Mouse (Mus musculus): ENCODE measurements around the gene Mab21l1. TPM values are rescaled to one million over a fixed set of nuclear protein-coding genes. Genes with fewer than 3 reads are reported as not detected.

The Mab21l1 gene
- polyA plus RNA-seq, 1 experiment from 2014 or later = 85.1 TPM

DNA sequence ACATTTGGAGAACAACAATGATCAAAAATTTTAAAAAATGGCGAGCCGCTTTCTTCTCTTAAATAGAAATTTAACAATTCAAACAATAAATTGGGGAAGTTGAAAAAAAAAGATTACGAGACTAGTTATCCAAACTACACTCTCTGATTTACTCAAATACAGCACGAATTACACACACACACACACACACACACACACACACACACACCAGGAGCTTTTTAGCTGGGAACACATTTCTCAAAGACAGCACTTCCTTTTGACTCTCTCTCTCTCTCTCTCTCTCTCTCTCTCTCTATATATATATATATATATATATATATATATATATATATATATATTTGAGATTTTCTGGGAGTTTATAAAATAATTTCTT lies 5.9 kb downstream of the Mab21l1 start:
- Histone ChIP-seq H3K4me2 (peak overlapping the region; percentile 63), H3K9ac (replicated peaks) (no peak overlapping the region)
- WGBS = 22% methylated on average over 4 of the region's 4 CpGs

GRCm38 (mm10) chr3:55788621-55789201 lies 6.4 kb downstream of the Mab21l1 start:
- WGBS = 21% methylated on average over 5 of the region's 5 CpGs
- ATAC-seq (ENCODE audit: low FRiP score) = no peak
- H3K36me3 ChIP-seq = no peaks in the 10 kb centered on the region
- no peak overlapping the region for H3K9ac ChIP-seq (replicated peaks)
- peak overlapping the region; percentile 56 for H3K27ac ChIP-seq (replicated peaks)
- no peaks in the 10 kb centered on the region for H3K9me3 ChIP-seq (replicated peaks)
- no peak overlapping the region for H3K4me2 ChIP-seq
- peaks cover 20% of the 10 kb centered on the region for H3K4me1 ChIP-seq
- 0 out of 2 replicates have a peak, but pooled peaks cover 2% of the 10 kb centered on the region for H3K27me3 ChIP-seq (replicated peaks)
- H3K4me3 ChIP-seq (replicated peaks) = no peak overlapping the region

More for the DNA sequence above, 5.9 kb downstream of the Mab21l1 start:
- H3K9me3 ChIP-seq (replicated peaks) = no peaks in the 10 kb centered on the region
- H3K4me3 ChIP-seq (replicated peaks) = peak overlapping the region; percentile 36; the same call in 1 of the 2 replicates
- no peak for ATAC-seq (ENCODE audit: low FRiP score)
- no peaks in the 10 kb centered on the region for H3K36me3 ChIP-seq
- peaks cover 18% of the 10 kb centered on the region for H3K4me1 ChIP-seq
- peak overlapping the region; percentile 92 for H3K27ac ChIP-seq (replicated peaks)
- H3K27me3 ChIP-seq (replicated peaks) = 0 out of 2 replicates have a peak, but pooled peaks cover 2% of the 10 kb centered on the region

- ATAC-seq (ENCODE audit: low FRiP score) = peak; percentile 24; the same call in 1 of the 2 replicates
- 0 out of 2 replicates have a peak overlapping the region, but pooled peaks have one; percentile 7 for H3K9ac ChIP-seq (replicated peaks)
- H3K4me3 ChIP-seq (replicated peaks) = no peak overlapping the region
- no peak overlapping the region for H3K4me2 ChIP-seq
- 47% methylated on average over 2 of the region's 2 CpGs for WGBS
- H3K27me3 ChIP-seq (replicated peaks) = no peaks in the 10 kb centered on the region
- H3K36me3 ChIP-seq = no peaks in the 10 kb centered on the region
- H3K4me1 ChIP-seq = peaks cover 25% of the 10 kb centered on the region
- no peaks in the 10 kb centered on the region for H3K9me3 ChIP-seq (replicated peaks)
- H3K27ac ChIP-seq (replicated peaks) = peak overlapping the region; percentile 39; the same call in 1 of the 2 replicates
Measured at GRCm38 (mm10) chr3:55789856-55790255, 7.5 kb downstream of the Mab21l1 start.

DNA sequence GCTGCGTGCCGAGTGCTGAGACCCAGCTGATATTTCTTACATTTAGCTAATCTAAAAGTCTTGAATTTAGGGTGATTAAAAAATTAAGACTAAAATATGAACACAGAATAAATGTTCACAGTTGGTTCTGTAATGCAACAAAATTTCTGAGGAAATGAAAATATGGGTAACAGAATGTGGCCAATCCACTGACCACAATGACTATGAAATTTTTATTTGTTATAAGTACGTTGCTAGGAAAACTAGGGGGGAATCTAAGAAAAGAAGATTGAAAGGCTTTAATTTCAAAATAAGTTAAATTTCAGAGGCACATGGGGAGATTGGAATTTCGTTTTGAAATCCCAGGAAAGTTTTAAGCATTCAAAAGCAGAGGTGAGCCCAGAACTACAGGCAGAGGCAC lies 8.3 kb downstream of the Mab21l1 start:
- Histone ChIP-seq H3K4me3 (replicated peaks) (no peak overlapping the region), H3K27me3 (replicated peaks) (no peaks in the 10 kb centered on the region), H3K27ac (replicated peaks) (no peak overlapping the region), H3K4me1 (peaks cover 25% of the 10 kb centered on the region), H3K36me3 (no peaks in the 10 kb centered on the region), H3K9ac (replicated peaks) (no peak overlapping the region), H3K9me3 (replicated peaks) (no peaks in the 10 kb centered on the region), H3K4me2 (no peak overlapping the region)
- WGBS = 87% methylated on average over 4 of the region's 4 CpGs
- ATAC-seq (ENCODE audit: low FRiP score) = no peak

DNA sequence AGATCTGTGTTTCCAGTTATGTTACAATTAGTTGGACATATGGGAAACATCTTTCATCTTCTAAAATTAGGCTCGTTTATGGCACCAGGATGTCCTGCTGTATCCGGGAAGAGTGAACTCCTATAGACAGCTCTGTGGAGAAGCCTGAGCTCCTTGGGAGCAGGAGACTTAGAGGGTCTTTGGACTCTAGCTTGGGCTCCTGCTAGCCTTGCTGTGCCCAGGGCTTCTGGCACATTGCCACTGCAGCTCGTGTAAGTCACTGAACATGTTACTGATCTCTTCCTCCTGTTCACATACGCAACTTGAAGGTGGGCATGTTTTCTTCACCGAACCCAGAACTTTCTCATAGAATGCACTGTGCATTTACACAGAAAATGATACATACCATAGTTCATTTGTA lies 9.9 kb downstream of the Mab21l1 start:
- Histone ChIP-seq H3K4me3 (replicated peaks) (no peak overlapping the region), H3K36me3 (no peaks in the 10 kb centered on the region), H3K27ac (replicated peaks) (no peak overlapping the region), H3K9me3 (replicated peaks) (no peaks in the 10 kb centered on the region), H3K27me3 (replicated peaks) (no peaks in the 10 kb centered on the region), H3K9ac (replicated peaks) (no peak overlapping the region), H3K4me1 (peaks cover 24% of the 10 kb centered on the region), H3K4me2 (no peak overlapping the region)
- no peak for ATAC-seq (ENCODE audit: low FRiP score)
- 66% methylated on average over 5 of the region's 5 CpGs for WGBS

DNA sequence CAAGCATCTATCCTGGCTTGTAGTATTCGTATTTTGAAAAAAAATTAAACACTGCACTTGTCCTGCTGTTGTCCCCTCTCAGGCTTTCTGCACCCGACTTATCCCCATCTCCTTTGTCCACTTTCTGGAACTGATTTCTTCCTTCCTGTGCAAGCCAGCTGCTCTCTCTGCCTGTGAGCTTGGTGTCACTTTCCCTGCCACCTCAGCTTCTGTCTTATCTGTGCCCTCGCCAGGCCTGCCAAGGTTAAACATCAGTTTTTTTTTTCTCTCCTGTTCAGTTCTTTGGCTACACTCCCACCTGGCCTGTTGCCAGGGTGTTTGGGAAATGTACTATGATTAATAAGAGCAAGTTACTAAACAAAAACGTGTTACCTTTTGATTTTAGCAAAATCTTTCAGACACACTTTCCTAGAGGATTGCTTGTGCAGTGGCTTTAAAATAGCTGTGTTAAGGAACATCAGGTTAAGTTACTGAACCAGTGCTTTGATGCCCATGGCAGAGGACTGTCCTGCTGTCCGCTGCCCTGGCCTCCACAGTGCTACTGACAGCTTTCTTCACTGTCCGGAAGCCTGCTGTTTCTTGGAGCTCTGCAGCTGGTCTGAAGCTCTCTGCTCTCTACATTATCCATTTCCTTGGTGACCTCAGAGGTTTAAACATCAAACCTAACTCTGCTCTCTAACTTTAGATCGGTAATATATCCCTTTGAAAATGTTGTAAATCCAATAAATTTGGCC lies 11.7 kb downstream of the Mab21l1 start:
- no peak for ATAC-seq (ENCODE audit: low FRiP score)

GRCm38 (mm10) chr3:55794768-55795167 lies 12.5 kb downstream of the Mab21l1 start:
- Histone ChIP-seq H3K9me3 (replicated peaks) (no peaks in the 10 kb centered on the region), H3K36me3 (no peaks in the 10 kb centered on the region), H3K4me1 (peaks cover 10% of the 10 kb centered on the region), H3K27me3 (replicated peaks) (no peaks in the 10 kb centered on the region), H3K4me2 (no peak overlapping the region), H3K27ac (replicated peaks) (no peak overlapping the region), H3K9ac (replicated peaks) (no peak overlapping the region), H3K4me3 (replicated peaks) (no peak overlapping the region)
- ATAC-seq (ENCODE audit: low FRiP score) = no peak
- WGBS = 79% methylated on average over 2 of the region's 2 CpGs

More for the DNA sequence above, 11.7 kb downstream of the Mab21l1 start:
- 64% methylated on average over 7 of the region's 7 CpGs for WGBS
- Histone ChIP-seq H3K4me1 (peaks cover 13% of the 10 kb centered on the region), H3K4me2 (no peak overlapping the region), H3K27me3 (replicated peaks) (no peaks in the 10 kb centered on the region), H3K36me3 (no peaks in the 10 kb centered on the region), H3K4me3 (replicated peaks) (no peak overlapping the region), H3K9me3 (replicated peaks) (no peaks in the 10 kb centered on the region), H3K27ac (replicated peaks) (0 out of 2 replicates have a peak overlapping the region, but pooled peaks have one; percentile 23), H3K9ac (replicated peaks) (no peak overlapping the region)

DNA sequence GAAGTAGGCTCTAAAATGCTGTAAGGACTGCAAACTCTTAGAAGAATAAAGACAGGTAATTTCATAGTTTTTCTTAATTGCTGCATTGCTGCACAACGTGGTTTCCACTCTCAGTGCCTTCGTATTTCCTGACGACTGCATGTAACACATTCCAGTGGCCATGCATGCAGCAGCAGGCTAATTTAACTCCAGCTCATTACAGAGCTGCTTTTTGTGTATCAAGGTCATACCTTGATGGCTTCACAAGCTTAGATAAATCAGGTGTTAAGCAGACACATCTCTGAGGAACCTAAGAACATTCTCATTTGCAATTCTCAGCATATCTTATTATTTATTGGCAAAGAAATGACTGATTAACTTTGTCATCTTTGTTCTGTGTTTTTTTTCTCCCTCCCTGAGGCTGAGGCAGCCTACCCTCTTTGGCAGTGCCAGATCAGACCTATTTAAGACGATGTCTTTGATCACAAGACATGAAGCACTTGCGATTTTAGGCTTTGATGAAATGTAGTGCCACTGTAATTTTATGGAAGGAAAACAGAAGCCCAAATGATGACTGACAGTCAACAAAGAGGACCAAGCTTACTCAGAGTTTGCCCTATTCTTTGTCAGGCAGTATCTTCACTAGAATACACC lies 32.8 kb downstream of the Mab21l1 start:
- no peak overlapping the region for H3K9ac ChIP-seq (replicated peaks)
- WGBS = 57% methylated on average over 5 of the region's 5 CpGs
- no peak overlapping the region for H3K4me3 ChIP-seq (replicated peaks)
- H3K36me3 ChIP-seq = peaks cover 4% of the 10 kb centered on the region; the same call in 1 of the 2 replicates
- no peaks in the 10 kb centered on the region for H3K27me3 ChIP-seq (replicated peaks)
- no peak overlapping the region for H3K4me2 ChIP-seq
- no peak for ATAC-seq (ENCODE audit: low FRiP score)
- no peak overlapping the region for H3K27ac ChIP-seq (replicated peaks)
- no peaks in the 10 kb centered on the region for H3K9me3 ChIP-seq (replicated peaks)
- no peaks in the 10 kb centered on the region; the same call in 1 of the 2 replicates for H3K4me1 ChIP-seq

DNA sequence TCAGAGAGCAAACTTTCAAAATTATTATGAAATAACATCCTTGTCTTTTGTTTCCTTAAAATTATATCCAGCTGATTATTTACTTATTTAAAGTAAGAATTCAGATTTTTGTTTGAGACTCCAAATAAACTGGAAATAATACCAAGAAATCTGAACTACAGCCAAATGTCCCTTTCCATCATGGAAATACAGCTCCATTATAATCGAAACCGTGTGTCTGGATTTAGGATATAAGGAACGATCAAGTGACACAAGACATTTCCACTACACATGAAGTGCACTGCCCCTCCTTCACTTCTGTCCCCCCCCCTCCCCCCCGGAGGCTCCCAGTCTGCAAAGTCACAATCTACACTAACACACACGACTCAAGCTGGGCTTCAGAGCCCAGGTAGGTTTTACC lies 33.8 kb downstream of the Mab21l1 start:
- H3K27ac ChIP-seq (replicated peaks) = no peak overlapping the region

DNA sequence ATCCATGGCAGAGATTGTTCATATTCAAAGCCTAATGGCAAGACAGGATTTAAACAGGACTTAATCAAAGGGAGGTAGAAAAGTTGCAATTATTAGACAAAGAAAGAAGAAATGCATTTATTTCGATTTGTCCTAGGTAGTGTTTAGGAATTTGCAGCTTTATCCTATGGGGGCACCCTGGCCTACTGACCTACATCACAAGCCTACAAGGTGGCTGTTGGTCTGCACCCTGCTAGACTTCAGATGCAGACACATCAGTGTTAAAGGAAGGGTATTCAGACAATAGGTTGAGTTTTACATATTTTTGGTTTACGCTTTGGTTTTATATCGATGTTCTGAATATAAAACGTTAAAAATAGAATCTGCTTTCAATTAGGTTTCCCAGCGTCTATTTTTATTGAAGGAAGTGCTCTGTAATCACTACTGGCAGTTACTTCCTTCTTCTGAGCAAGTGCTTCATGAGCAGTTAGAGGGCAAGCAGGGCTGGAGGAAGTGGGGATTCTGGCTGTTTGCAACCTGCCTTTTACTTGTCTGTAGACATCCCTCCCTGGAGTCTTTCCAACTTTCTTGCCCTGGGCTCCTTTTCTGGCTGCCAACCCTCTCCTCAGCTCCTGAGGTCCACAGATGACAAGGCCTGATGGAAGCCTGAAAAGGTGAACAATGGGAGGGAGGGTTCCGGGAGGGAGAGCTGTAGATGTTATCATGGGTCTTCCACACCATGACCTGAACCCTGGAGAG lies 34.5 kb downstream of the Mab21l1 start:
- H3K27ac ChIP-seq (replicated peaks) = no peak overlapping the region
- no peak for ATAC-seq (ENCODE audit: low FRiP score)
- no peaks in the 10 kb centered on the region for H3K27me3 ChIP-seq (replicated peaks)

More for the DNA sequence above, 33.8 kb downstream of the Mab21l1 start:
- ATAC-seq (ENCODE audit: low FRiP score) = no peak
- Histone ChIP-seq H3K36me3 (peaks cover 4% of the 10 kb centered on the region; the same call in 1 of the 2 replicates), H3K4me1 (peaks cover 4% of the 10 kb centered on the region; the same call in 1 of the 2 replicates), H3K4me3 (replicated peaks) (no peak overlapping the region), H3K9ac (replicated peaks) (no peak overlapping the region), H3K9me3 (replicated peaks) (no peaks in the 10 kb centered on the region), H3K27me3 (replicated peaks) (no peaks in the 10 kb centered on the region), H3K4me2 (no peak overlapping the region)
- WGBS = 78% methylated on average over 5 of the region's 5 CpGs

GRCm38 (mm10) chr3:55818082-55818481 lies 35.8 kb downstream of the Mab21l1 start:
- H3K36me3 ChIP-seq = peaks cover 4% of the 10 kb centered on the region; the same call in 1 of the 2 replicates
- H3K27ac ChIP-seq (replicated peaks) = no peak overlapping the region
- ATAC-seq (ENCODE audit: low FRiP score) = no peak
- H3K9me3 ChIP-seq (replicated peaks) = no peaks in the 10 kb centered on the region
- 81% methylated on average over 2 of the region's 2 CpGs for WGBS
- H3K27me3 ChIP-seq (replicated peaks) = no peaks in the 10 kb centered on the region
- no peak overlapping the region for H3K4me3 ChIP-seq (replicated peaks)
- no peak overlapping the region for H3K9ac ChIP-seq (replicated peaks)
- peaks cover 4% of the 10 kb centered on the region; the same call in 1 of the 2 replicates for H3K4me1 ChIP-seq
- no peak overlapping the region for H3K4me2 ChIP-seq

More for the DNA sequence above, 34.5 kb downstream of the Mab21l1 start:
- Histone ChIP-seq H3K4me2 (no peak overlapping the region), H3K9me3 (replicated peaks) (no peaks in the 10 kb centered on the region), H3K4me1 (peaks cover 4% of the 10 kb centered on the region; the same call in 1 of the 2 replicates), H3K36me3 (peaks cover 4% of the 10 kb centered on the region; the same call in 1 of the 2 replicates), H3K9ac (replicated peaks) (no peak overlapping the region), H3K4me3 (replicated peaks) (no peak overlapping the region)
- WGBS = 87% methylated on average over 6 of the region's 6 CpGs

Measured in neural tube, embryonic 15.5 days (tissue).